Comparison of ENCODE assay signal across 8 mouse cellular contexts in the genomic region with DNA sequence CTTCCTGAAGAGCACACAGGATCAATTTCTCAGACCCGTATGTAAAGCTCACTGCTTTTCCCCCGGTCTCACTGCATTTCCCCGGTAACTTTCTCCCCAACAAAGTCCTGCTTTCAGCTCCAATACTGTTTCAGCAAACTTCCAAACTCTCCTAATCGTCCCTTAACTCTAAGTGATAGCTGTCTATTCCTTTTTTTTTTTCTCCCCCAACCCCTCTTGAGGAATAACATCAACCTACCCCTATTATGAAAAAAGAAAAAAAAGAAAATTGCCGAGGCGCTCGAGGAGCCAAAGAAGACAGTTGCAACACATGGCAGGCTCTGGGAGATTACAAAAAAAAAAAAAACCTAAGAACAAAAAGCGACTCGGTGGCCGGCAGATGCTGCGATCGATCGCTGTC. TPM values are rescaled to one million over a fixed set of nuclear protein-coding genes. Genes with fewer than 3 reads are reported as not detected.
DNase-seq lines count a peak whose midpoint lies in the region; ATAC-seq and TF ChIP-seq lines count a peak whose summit lies in the region.

No protein-coding gene starts in this region.

- H3K36me3 ChIP-seq in thymus, adult 2 months (ENCODE audit: control insufficient read depth, insufficient read depth, low read length): peaks cover 5% of the 10 kb centered on the region; the same call in 1 of the 2 replicates
- H3K36me3 ChIP-seq in liver, embryonic 12.5 days: peaks cover 16% of the 10 kb centered on the region

- H3K4me2 ChIP-seq in liver, embryonic 12.5 days: peak overlapping the region; percentile 86

- peak; percentile 46 for DNase-seq in embryo, embryonic 10.5 days (ENCODE audit: low spot score)
- no peak for DNase-seq in embryo, embryonic 10 days (ENCODE audit: low spot score)
- no peak for DNase-seq in thymus, adult 2 months
- DNase-seq in thymus, postnatal 25 days: no peak
- no peak for DNase-seq in ovary, postnatal 10 days (ENCODE audit: low spot score)
- DNase-seq in urinary bladder, postnatal 14 days (ENCODE audit: low spot score): no peak
- DNase-seq in thymus, postnatal 4 days: no peak

- TF ChIP-seq CTCF in thymus, adult 2 months (IDR thresholded peaks at IDR 0.05; ENCODE audit: borderline replicate concordance, control insufficient read depth, extremely low read depth, insufficient read depth, low read length, poor library complexity): no peak

- TF ChIP-seq POLR2A in thymus, adult 2 months (IDR thresholded peaks at IDR 0.05; ENCODE audit: control insufficient read depth, extremely low read depth, insufficient read depth, low read length, poor library complexity): no peak

- no peaks in the 10 kb centered on the region for H3K27me3 ChIP-seq in thymus, adult 2 months (ENCODE audit: control insufficient read depth, insufficient read depth, low read length)
- peaks cover 7% of the 10 kb centered on the region; the same call in 1 of the 2 replicates for H3K27me3 ChIP-seq in liver, embryonic 12.5 days (replicated peaks)

- peak overlapping the region; percentile 93 for H3K9ac ChIP-seq in liver, embryonic 12.5 days

- no peaks in the 10 kb centered on the region for H3K4me1 ChIP-seq in thymus, adult 2 months (replicated peaks; ENCODE audit: control insufficient read depth, insufficient read depth, low read length)
- H3K4me1 ChIP-seq in liver, embryonic 12.5 days: peaks cover 22% of the 10 kb centered on the region

- H3K27ac ChIP-seq in thymus, adult 2 months (ENCODE audit: control insufficient read depth, insufficient read depth, low read length): no peak overlapping the region; the same call in 1 of the 2 replicates
- peak overlapping the region; percentile 94 for H3K27ac ChIP-seq in liver, embryonic 12.5 days

- H3K9me3 ChIP-seq in liver, embryonic 12.5 days (replicated peaks): no peaks in the 10 kb centered on the region

- 1% methylated on average over 13 of the region's 13 CpGs for WGBS in thymus, adult 2 months
- 1% methylated on average over 13 of the region's 13 CpGs for WGBS in liver, embryonic 12.5 days (ENCODE audit: insufficient replicate concordance)

- no peak for ATAC-seq in liver, embryonic 12.5 days

- peak overlapping the region; percentile 99 for H3K4me3 ChIP-seq in thymus, adult 2 months (ENCODE audit: control insufficient read depth, insufficient read depth, low read length)
- H3K4me3 ChIP-seq in liver, embryonic 12.5 days: peak overlapping the region; percentile 92

RNA-seq across cellular contexts. Expression of gene Cdc73, which starts 1.0 kb away (rescaled TPM):
- 2.7 and 3.6 TPM in 2 replicates for polyA plus RNA-seq in thymus, adult 2 months (2012; rRNA removed)
- 26.5 and 28.4 TPM in 2 replicates for polyA plus RNA-seq in liver, embryonic 12.5 days (2016; fragmentation: Nextera tagmentation; extraction: Ambion mirVana)

RNA-seq across cellular contexts. Expression of gene Glrx2, which starts 14.4 kb away (rescaled TPM):
- polyA plus RNA-seq in thymus, adult 2 months (2012; rRNA removed): 20.9 and 28.3 TPM in 2 replicates
- 80.1 and 82.5 TPM in 2 replicates for polyA plus RNA-seq in liver, embryonic 12.5 days (2016; fragmentation: Nextera tagmentation; extraction: Ambion mirVana)
